Mouse (Mus musculus) megakaryocyte progenitor cell, adult 5-6 weeks (primary cell): ENCODE measurements around the gene Pgam1. TPM values are rescaled to one million over a fixed set of nuclear protein-coding genes. Genes with fewer than 3 reads are reported as not detected.
"Not testable (repeated sequence)": the region's sequence is repeated elsewhere in the genome, so short reads cannot be mapped to it uniquely, and the experiment has no call there.

ENCODE experiments used
- ATAC-seq: replicated peaks from 2 replicates; pipeline ENCODE4 v1.8.0; 2016; ENCODE audit warnings: mild to moderate bottlenecking, moderate TSS enrichment, inconsistent platforms; ENCODE audit not compliant: poor library complexity
- total RNA-seq, 2 experiments: library from RNA; stranded (forward) in 1 of 2; stranded (reverse) in 1 of 2; fragments of 157-497, 149-512 nt in 1 of 2; fragments of 200-1000 nt in 1 of 2; gene quantifications; 2 replicates each; pipeline versions ENCODE4 v1.2.3 to v1.2.4; 2015 to 2017

Gene Pgam1
- 1,044 and 1,130 TPM in 2 replicates for total RNA-seq (2015)
- total RNA-seq (2017): 398 and 472 TPM in 2 replicates

DNA sequence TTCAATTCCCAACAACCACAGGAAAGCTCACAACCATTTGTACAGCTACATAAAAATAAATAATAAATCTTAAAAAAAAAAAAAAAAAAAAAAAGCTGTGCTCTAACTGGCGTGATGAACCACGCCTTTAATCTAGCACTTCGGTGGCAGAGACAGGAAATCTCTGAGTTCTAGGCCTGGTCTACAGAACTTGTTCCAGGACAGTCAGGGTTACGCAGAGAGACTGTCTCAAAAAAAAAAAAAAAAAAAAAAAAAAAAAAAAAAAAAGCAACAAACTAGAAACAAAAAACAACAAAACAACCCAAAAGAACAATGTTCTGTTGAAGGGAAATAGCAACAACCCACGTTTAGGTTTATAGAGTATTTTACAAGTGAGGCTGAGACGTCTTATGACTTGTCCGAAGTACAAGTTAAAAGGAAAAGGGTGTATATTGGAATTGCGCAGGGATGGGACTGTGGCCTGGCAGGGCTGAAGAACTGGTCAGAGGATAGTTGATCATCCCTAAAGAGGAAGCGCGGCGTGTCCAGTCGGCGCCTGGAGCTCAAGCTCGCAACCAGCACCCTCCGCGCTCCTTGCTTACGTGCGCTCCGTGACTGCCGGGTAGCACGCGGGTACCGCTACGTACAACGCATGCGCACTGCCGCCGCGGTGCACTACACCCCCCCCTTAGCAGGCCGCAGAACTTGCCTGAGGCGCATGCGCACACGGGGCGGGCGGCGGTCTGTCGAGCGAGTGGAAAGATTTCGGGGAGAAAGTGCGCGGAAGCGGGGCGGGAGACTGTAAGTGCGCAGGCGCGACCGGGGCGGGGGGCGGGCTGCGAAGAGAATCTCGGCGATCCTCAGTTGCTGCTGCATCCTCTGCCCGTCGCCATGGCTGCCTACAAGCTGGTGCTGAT, at the start of gene Pgam1:
Gene Pgam1, plus strand, starts transcription at position 746 of the 896 bp plus-strand sequence.
- ATAC-seq: peak; percentile 85

DNA sequence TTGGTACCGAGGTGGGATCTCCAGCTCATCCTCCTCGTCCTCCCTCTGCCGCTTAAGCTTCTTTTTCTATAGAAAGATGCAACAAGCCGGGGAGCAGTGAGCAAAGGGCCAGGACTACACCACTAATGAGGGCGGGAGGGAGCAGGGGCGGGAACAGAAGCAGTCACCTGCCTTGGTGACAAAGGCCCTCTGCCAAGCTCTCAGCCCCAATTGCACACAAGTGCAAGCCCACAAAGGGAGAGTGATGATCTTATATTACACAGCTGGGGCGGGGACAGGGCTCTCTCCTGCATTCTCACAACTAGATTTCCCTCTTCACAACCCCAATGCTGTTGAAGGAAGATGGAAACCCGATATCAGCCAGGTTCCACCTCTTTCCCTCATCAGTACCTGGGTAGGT, 45.0 kb upstream of the Pgam1 start:
- no peak for ATAC-seq

DNA sequence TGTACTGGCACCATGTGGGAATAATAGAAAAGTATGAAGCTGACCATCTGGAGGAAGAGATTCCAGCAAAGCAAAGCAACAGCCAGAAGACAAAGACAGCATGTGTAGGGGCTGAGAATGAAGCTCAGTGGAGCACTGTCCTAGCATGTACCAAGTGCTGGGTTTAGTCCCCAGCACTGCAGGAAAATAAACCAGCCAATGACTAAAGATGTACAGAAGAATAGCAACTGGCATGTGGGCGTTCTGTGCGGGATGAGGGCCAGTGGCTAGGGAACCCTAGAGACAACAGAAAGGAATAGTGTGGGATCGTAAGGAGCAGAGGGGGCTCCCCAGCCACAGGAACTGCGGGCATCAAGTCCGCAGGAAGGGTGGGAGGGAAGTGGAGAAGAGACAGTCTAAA, 42.4 kb upstream of the Pgam1 start:
- no peak for ATAC-seq

DNA sequence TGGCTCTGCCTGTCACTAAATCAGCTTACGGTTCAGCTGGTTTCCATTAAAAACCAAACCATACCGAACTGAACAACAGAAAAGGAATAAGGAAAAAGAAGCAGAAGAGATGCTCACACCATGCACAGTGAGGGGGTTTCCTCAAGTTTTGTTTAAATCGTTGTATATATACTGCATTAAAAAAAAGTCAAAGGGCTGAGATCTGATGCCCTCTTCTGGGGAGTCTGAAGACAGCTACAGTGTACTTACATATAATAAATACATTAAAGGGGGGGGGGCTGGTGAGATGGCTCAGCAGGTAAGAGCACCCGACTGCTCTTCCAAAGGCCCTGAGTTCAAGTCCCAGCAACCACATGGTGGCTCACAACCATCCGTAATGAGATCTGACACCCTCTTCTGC, 41.8 kb upstream of the Pgam1 start:
- not testable (repeated sequence) for ATAC-seq

DNA sequence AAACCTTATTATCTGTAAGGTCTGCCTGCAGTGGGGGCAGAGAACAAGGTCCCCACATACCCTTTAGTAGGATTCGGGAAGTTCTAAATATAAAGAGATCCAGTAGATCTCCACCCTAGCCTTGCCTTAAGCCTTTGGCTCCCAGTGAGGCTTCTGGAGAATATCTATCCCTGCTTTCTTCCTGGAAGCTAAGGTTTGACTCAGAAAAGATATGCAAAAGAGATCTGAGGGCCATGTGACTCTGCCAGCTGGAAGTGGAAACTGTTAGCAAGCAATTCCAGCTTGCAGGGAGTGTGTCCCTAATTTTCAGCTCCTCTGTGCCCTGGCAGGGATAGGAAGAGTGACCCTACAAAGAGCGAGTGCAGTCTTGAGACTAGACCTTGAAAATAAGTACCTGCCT, 39.4 kb upstream of the Pgam1 start:
- no peak for ATAC-seq

DNA sequence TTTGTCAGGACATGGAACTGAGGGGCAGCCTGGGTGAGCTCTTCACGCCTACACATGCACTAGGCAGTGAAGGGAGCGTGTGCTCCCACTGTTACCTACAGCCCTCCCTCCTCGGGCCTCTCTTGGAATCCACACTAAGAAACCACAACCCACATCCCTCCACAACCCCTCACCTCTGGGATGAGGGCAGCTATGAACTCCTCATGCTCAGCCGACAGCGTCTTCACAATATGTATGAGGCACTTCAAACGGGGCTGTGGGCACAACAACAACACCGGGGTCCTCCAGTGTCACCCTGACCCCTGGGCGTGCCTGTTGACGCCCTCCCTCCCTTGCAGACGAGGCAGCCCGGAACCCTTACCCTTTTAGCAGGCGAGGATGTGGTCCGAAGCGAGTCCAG, 37.4 kb upstream of the Pgam1 start:
- ATAC-seq: no peak

DNA sequence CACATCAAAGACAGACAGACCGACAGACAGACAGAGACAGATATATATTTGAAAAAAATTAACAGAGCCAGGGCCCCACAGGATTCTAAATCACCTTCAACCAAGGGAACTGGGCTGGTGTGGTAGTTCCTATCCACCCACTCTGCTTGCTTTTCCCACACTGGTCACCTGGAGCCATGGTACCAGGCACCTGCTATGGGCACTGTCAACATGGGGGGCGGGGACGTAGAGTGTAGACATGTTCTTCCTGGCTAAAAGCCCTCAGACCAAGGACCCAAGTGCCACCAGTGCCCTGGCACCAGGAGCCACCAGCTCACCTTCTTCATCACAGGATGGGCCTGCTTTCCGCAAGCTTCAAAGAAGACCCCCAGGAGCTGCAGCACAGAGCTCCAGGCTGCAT, 29.9 kb upstream of the Pgam1 start:
- no peak for ATAC-seq

DNA sequence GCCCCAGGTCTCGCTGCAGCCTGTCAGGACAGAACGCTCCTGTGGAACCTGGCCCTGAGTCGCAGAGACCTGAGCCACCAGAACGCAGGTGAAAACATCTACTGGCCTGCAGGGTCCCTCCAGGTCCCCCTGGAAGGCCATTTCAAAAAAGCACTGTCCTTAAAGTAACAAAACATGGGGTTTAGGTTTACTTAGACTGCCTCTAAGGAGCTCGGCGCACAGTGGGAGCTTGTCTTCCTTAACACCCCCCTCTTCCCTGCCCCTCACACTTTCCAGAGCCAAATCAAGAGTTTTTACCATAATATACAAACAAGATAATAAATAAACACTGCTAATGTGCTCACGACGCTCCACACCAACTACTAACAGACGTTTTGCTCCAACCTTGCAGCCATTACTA, 27.8 kb upstream of the Pgam1 start:
- ATAC-seq: no peak

DNA sequence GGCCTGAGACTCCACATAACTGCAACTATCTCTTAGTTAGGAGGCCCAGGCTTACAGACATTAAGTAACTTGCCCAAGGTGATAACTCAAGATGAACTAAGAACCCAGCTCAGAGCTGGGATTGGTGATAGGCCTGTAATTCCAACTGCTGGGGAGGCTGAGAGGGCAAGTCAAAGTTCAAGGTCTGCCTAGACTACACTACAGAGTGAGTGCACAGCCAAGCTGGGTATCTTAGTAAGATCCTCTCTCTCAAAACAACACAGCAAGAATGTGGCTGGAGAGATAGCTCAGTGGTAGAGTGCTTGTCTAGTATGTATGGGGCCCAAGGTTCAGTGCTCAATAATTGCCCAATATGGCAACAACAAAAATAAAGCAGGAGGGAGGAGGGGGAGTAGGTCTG, 23.5 kb upstream of the Pgam1 start:
- ATAC-seq: no peak

DNA sequence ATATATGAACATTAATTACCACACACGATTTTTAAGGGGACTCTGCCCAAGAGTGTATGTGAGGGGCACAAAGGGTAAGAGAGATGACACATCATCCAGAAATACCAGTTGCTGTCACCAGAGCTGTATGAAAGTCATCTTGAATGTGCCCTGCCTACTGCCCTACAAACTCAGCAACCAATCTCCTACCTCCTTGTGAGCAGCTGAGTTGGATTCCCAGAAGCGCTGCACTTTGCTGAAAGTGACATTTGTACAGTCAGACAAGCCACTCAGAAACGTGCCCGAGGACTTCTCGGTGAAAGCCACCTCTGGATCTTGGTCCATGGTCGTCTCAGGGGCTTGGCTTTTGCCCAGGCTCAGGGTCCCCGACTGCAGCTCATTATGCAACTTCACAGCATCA, 16.8 kb upstream of the Pgam1 start:
- ATAC-seq: 0 out of 2 replicates have a peak, but pooled peaks have one; percentile 11

DNA sequence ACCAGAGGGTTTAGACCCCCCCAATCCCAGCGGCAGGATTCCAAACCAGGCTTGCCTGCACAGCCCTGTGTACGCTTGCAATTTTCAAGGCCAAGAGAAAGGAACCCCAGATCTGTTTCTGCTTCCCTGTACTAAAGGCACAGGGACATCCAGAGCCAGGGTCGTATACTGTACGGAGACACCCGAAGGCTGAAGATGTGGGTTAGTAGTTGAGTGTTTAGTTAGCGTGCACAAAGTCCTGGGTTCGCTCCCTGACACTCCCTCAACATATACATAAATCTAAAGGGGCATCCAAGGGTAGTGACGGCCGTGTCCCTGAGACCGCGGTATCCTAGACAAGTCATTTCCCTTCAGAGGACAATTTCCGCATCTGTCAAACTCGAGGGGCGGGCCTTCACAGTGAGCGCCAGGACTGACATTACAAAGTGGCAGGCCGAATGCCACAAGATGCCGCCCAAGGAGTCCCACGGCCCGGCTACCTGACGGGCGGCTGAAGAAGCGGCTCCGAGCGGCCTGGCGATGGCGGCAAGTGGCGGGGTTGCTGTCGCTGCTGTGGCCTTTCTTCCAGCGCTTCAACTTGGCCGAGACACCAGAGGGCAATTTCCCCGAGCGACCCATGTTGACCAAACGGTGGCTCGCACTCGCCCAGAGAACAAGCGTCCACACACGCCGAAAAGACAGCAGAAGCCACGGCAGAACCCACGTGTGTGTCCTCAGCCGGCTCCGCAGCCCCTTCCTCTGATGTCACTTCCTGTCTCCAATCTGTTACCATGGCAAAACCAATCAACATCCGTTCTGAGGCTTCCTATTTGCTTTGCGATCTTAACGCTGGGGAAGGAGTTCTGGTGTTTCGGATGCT, 16.0 kb upstream of the Pgam1 start, which contains the start of gene Rrp12:
Gene Rrp12, minus strand, starts transcription at position 714 of the 859 bp plus-strand sequence.
- peak; percentile 87 for ATAC-seq

DNA sequence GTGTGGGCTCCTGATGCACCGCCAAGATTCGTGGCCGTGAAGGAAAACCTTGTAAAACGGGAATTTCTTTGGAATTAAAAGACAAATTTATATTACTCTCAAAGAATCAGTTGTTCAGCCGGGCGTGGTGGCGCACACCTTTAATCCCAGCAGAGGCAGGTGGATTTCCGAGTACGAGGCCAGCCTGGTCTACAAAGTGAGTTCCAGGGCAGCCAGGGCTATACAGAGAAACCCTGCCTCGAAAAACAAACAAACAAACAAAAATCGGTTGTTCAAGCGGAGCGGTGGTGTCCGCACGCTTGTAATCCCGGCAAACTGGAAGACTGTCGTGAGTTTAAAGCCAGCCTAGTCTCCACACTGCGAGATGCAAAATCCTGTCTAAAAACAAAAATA, 15.4 kb upstream of the Pgam1 start:
- no peak for ATAC-seq

DNA sequence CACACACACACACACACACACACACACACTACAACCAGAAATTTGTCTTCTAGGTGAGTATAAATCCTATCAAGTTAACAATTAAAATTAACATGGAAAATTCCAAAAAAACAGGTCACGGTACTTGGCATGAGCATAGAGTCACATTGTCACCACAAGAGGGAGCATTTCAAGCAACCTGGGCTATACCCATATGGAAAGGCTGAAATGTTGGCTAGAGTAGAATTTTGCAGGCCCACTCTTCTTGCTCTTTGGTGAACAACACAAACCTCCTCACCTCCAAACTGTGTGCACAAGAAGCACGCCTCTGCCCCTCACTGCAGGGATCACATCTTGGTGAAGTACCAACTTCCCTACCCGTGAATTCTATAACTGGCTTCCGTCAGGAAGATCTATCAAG, 12.9 kb upstream of the Pgam1 start:
- ATAC-seq: 0 out of 2 replicates have a peak, but pooled peaks have one; percentile 23

DNA sequence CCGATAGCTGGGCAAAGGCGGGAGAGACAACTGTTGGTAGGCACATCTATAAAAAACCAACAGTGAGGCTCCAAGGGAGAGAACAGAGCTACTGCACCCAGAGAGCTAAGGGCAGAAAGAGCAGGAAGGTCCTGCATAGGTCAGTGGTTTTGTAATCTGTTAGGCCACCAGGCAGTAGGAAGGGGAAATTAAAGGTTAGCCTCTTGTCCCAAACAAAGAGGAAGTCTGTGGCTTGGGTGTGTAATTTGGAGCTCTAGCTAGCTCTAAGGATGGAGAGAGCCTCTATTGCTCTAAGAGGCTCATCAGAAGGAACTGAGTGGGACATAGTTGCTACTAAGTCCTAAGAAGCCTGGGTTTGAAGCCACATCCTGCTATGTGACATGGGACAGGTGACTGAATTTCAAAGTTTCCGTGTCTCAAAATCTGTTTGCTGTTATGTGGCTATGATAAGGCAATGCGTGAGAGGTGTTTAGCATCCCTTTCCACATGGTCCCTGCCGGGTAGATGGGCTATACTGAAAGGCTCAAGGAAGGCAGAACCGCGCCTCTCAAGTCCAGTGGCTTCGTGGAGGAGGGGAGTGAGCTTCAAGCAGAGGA, 11.1 kb upstream of the Pgam1 start:
- ATAC-seq: peak; percentile 53

DNA sequence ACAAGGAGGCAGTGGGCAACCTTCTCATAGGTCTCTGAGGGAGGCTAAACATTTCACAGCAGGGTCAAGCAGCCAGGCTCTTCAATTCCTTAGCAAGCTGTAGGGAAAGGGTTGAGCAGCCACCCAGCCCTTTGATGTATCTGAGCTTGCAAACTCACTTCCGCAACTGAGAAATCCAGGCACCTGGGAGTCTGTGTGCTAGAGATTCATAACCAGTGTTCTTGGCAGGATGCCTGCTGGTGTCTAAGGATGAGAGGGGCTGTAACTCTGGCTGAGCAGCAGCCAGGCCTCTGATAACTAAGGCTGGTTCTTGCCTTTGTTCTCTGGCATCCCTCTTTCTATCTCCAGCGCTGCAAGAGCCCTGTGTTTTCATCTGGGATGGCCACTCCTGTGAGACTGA, 10.0 kb upstream of the Pgam1 start:
- peak; percentile 41 for ATAC-seq

DNA sequence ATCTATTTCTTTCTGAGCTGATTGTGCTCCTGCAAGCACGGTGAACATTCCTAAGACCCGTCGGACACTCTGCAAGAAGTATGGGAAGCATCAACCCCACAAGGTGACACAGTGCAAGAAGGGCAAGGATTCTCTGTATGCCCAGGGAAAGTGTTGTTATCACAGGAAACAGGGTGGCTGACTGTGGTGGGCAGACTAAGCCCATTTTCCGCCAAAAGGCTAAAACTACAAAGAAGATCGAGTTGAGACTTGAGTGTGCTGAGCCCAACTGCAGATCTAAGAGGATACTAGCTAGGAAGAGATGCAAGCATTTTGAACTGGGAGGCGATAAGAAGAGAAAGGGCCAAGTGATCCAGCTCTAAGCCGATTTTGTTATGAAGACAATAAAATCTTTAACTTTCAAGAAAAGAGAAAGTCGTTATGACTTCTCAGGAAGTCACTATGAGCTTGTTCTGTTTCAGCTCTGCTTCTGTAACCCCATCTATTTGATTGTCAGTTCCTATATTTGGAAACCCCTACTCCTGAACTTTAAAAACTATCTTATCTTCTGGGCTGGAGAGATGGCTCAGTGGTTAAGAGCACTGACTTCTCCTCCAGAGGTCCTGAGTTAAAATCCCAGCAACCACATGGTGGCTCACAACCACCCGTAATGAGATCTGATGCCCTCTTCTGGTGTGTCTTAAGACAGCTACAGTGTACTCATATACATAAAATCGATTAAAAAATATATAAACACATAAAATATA, 8.7 kb upstream of the Pgam1 start:
- ATAC-seq: no peak

DNA sequence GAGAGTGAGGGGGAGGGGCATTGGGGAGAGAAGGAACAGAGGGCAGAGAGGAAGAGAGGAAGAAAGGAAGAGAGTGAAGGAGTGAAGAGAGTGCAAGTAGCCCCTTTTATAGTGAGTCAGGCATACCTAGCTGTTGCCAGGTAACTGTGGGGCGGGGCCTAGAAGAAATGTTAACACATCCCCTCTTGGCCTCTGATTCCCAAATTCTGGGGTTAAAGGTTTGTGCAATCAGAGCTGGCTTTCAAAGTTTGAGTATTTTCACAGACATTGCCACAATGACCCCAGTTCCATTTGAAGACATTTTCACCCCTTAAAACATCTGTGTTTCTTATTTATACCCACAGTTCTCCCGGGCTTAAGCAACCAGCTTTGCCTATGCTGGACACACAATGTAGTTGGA, 6.5 kb upstream of the Pgam1 start:
- ATAC-seq: no peak

DNA sequence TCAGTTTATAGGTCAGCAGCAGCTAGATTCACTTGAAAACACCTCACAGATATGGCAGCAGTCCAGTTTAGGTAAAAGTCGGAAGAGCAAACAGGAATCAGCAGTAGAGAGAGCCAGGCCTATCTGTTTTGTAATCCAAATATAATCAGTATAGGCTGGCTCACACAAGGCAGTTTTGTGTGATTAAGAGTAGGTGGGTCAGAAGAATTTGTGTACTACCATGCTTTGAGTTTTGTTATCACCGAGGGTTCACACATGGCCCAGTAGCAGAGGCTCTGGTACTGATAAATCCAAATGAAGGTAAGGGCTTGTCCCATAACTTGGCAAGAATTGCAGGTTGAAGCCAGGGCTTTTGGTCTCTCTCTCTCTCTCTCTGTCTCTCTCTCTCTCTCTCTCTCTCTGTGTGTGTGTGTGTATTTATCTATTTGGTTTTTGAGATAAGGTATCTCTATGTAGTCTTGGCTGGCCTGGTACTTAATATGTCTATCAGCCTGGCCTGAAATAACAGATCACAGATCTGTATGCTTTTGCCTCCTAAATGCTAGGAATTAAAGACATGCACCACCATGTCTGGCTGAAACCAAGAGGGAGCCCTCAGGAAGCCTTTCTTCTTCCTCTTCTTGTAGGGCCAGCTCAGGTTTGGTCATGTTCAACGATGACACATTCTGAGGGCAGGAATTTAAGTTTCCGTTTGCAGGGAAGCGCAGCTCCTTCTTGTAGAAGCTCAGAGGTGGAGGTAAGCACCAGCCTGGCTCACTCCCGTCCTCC, 5.2 kb upstream of the Pgam1 start:
- peak; percentile 62 for ATAC-seq

DNA sequence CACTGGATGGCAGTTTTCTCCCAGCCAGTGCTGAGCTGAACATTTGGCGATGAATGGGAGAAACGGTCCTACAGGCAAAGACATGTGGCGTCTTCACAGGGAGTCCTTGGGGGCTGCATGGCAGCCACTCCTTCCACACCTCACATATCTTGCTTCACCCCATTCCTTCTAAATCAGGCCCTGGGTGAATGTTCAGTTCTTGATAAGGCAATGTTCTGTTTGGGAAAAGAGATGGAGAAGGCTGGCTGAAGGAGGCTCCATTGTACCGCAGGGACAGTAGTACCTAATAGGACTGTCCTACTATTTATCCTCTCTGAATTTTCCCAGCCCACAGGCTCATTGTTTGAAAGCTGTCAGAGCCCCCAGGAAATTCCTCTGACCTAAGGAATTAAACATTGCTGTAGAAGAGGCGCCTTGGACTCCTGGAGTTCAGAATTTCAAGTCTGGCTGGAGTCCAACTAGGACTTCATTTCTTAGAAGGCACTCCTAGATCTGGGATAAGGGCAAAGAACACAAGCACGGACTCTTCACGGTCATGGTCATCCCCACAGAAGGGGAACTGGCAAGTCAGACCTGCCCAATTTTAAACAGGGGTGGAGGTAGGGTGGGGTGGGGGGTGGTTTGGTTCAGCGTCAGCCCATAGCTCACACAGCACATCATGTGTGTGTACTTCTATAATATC, 4.5 kb upstream of the Pgam1 start:
- no peak for ATAC-seq
